Mouse (Mus musculus): Measurements from ENCODE around the gene Tmtc1. TPM values are rescaled to one million over a fixed set of nuclear protein-coding genes. Genes with fewer than 3 reads are reported as not detected.

Tmtc1 gene
- polyA plus RNA-seq, 1 experiment from 2014 or later = 1.0 TPM

GRCm38 (mm10) chr6:148276418-148276817, 167.8 kb downstream of the Tmtc1 start:
- H3K27ac ChIP-seq (replicated peaks; ENCODE audit: low read depth, low read length) = no peak overlapping the region
- H3K4me1 ChIP-seq (ENCODE audit: control insufficient read depth, insufficient read depth, low read length) = no peaks in the 10 kb centered on the region
- no peak overlapping the region for H3K9ac ChIP-seq (ENCODE audit: low read length)
- H3K27me3 ChIP-seq (ENCODE audit: control insufficient read depth, insufficient read depth, low read length) = no peaks in the 10 kb centered on the region
- no peak overlapping the region for H3K4me2 ChIP-seq (ENCODE audit: low read depth, severe bottlenecking)
- no peak for ATAC-seq (ENCODE audit: insufficient number of reproducible peaks, low FRiP score, low TSS enrichment, low read depth)
- DNase-seq (ENCODE audit: low spot score) = no peak
- H3K9me3 ChIP-seq (ENCODE audit: control insufficient read depth, low read length) = no peaks in the 10 kb centered on the region
- no peak overlapping the region for H3K4me3 ChIP-seq (ENCODE audit: low read depth, low read length)
- no peaks in the 10 kb centered on the region for H3K36me3 ChIP-seq (ENCODE audit: control insufficient read depth, insufficient read depth, low read length)
- WGBS = 100% methylated on average over 1 of the region's 1 CpGs

- WGBS = 77% methylated on average over 4 of the region's 4 CpGs
- H3K9me3 ChIP-seq (ENCODE audit: control insufficient read depth, low read length) = no peaks in the 10 kb centered on the region
- no peaks in the 10 kb centered on the region for H3K4me1 ChIP-seq (ENCODE audit: control insufficient read depth, insufficient read depth, low read length)
- H3K4me3 ChIP-seq (ENCODE audit: low read depth, low read length) = no peak overlapping the region
- no peak overlapping the region for H3K27ac ChIP-seq (replicated peaks; ENCODE audit: low read depth, low read length)
- H3K36me3 ChIP-seq (ENCODE audit: control insufficient read depth, insufficient read depth, low read length) = no peaks in the 10 kb centered on the region
- ATAC-seq (ENCODE audit: insufficient number of reproducible peaks, low FRiP score, low TSS enrichment, low read depth) (no peak), DNase-seq (ENCODE audit: low spot score) (no peak)
- no peaks in the 10 kb centered on the region for H3K27me3 ChIP-seq (ENCODE audit: control insufficient read depth, insufficient read depth, low read length)
- no peak overlapping the region for H3K9ac ChIP-seq (ENCODE audit: low read length)
- H3K4me2 ChIP-seq (ENCODE audit: low read depth, severe bottlenecking) = no peak overlapping the region
Observed at GRCm38 (mm10) chr6:148275046-148275445, 169.1 kb downstream of the Tmtc1 start.

GRCm38 (mm10) chr6:148260729-148261101, 183.5 kb downstream of the Tmtc1 start:
- Histone ChIP-seq H3K4me1 (ENCODE audit: control insufficient read depth, insufficient read depth, low read length) (peaks cover 2% of the 10 kb centered on the region; the same call in 1 of the 2 replicates), H3K4me3 (ENCODE audit: low read depth, low read length) (no peak overlapping the region), H3K27ac (replicated peaks; ENCODE audit: low read depth, low read length) (no peak overlapping the region), H3K27me3 (ENCODE audit: control insufficient read depth, insufficient read depth, low read length) (no peaks in the 10 kb centered on the region), H3K36me3 (ENCODE audit: control insufficient read depth, insufficient read depth, low read length) (no peaks in the 10 kb centered on the region), H3K4me2 (ENCODE audit: low read depth, severe bottlenecking) (no peak overlapping the region), H3K9me3 (ENCODE audit: control insufficient read depth, low read length) (no peaks in the 10 kb centered on the region), H3K9ac (ENCODE audit: low read length) (no peak overlapping the region)
- no peak for ATAC-seq (ENCODE audit: insufficient number of reproducible peaks, low FRiP score, low TSS enrichment, low read depth)
- DNase-seq (ENCODE audit: low spot score) = no peak
- 95% methylated on average over 6 of the region's 6 CpGs for WGBS

GRCm38 (mm10) chr6:148259979-148260728, 184.0 kb downstream of the Tmtc1 start:
- Histone ChIP-seq H3K4me1 (ENCODE audit: control insufficient read depth, insufficient read depth, low read length) (peaks cover 2% of the 10 kb centered on the region; the same call in 1 of the 2 replicates), H3K4me3 (ENCODE audit: low read depth, low read length) (no peak overlapping the region), H3K4me2 (ENCODE audit: low read depth, severe bottlenecking) (no peak overlapping the region), H3K9ac (ENCODE audit: low read length) (no peak overlapping the region), H3K36me3 (ENCODE audit: control insufficient read depth, insufficient read depth, low read length) (no peaks in the 10 kb centered on the region), H3K27ac (replicated peaks; ENCODE audit: low read depth, low read length) (no peak overlapping the region), H3K9me3 (ENCODE audit: control insufficient read depth, low read length) (no peaks in the 10 kb centered on the region), H3K27me3 (ENCODE audit: control insufficient read depth, insufficient read depth, low read length) (no peaks in the 10 kb centered on the region)
- peak; percentile 67; the same call in 1 of the 2 replicates for ATAC-seq (ENCODE audit: insufficient number of reproducible peaks, low FRiP score, low TSS enrichment, low read depth)
- 75% methylated on average over 4 of the region's 4 CpGs for WGBS
- DNase-seq (ENCODE audit: low spot score) = no peak

- no peak overlapping the region for H3K4me2 ChIP-seq (ENCODE audit: low read depth, severe bottlenecking)
- H3K4me1 ChIP-seq (ENCODE audit: control insufficient read depth, insufficient read depth, low read length) = peaks cover 2% of the 10 kb centered on the region; the same call in 1 of the 2 replicates
- no peaks in the 10 kb centered on the region for H3K9me3 ChIP-seq (ENCODE audit: control insufficient read depth, low read length)
- no peak for DNase-seq (ENCODE audit: low spot score)
- ATAC-seq (ENCODE audit: insufficient number of reproducible peaks, low FRiP score, low TSS enrichment, low read depth) = no peak
- H3K4me3 ChIP-seq (ENCODE audit: low read depth, low read length) = no peak overlapping the region
- no peak overlapping the region for H3K9ac ChIP-seq (ENCODE audit: low read length)
- H3K27me3 ChIP-seq (ENCODE audit: control insufficient read depth, insufficient read depth, low read length) = no peaks in the 10 kb centered on the region
- 75% methylated on average over 8 of the region's 8 CpGs for WGBS
- H3K36me3 ChIP-seq (ENCODE audit: control insufficient read depth, insufficient read depth, low read length) = no peaks in the 10 kb centered on the region
- H3K27ac ChIP-seq (replicated peaks; ENCODE audit: low read depth, low read length) = no peak overlapping the region
Observed at GRCm38 (mm10) chr6:148259074-148259473, 185.1 kb downstream of the Tmtc1 start.

DNA sequence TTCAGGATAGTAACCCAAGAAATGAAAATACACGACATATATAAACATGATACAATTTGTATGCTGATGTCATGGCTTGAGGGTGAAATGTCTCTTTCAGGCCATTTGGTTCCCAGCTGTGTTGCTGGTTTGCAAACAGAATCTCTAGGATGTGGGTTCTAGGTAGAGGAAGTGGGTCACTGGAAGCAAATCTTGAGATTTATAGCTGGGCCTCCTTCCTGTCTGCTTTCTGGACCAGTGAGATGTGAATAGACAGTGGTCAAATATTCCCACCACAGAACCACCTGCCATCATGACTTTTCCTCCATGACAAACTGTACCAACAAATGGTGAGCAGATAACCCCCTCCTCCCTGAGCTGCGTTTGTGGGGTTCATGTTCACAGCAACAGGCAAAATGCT, 186.4 kb downstream of the Tmtc1 start:
- H3K36me3 ChIP-seq (ENCODE audit: control insufficient read depth, insufficient read depth, low read length) = no peaks in the 10 kb centered on the region
- H3K27me3 ChIP-seq (ENCODE audit: control insufficient read depth, insufficient read depth, low read length) = no peaks in the 10 kb centered on the region
- WGBS = 82% methylated on average over 2 of the region's 2 CpGs
- no peak overlapping the region for H3K4me2 ChIP-seq (ENCODE audit: low read depth, severe bottlenecking)
- no peak for DNase-seq (ENCODE audit: low spot score)
- H3K4me1 ChIP-seq (ENCODE audit: control insufficient read depth, insufficient read depth, low read length) = peaks cover 2% of the 10 kb centered on the region; the same call in 1 of the 2 replicates
- no peak overlapping the region for H3K27ac ChIP-seq (replicated peaks; ENCODE audit: low read depth, low read length)
- no peak overlapping the region for H3K9ac ChIP-seq (ENCODE audit: low read length)
- ATAC-seq (ENCODE audit: insufficient number of reproducible peaks, low FRiP score, low TSS enrichment, low read depth) = no peak
- no peaks in the 10 kb centered on the region for H3K9me3 ChIP-seq (ENCODE audit: control insufficient read depth, low read length)
- H3K4me3 ChIP-seq (ENCODE audit: low read depth, low read length) = no peak overlapping the region

GRCm38 (mm10) chr6:148256109-148256508, 188.1 kb downstream of the Tmtc1 start:
- ATAC-seq (ENCODE audit: insufficient number of reproducible peaks, low FRiP score, low TSS enrichment, low read depth) (no peak), DNase-seq (ENCODE audit: low spot score) (no peak)
- WGBS = 92% methylated on average over 3 of the region's 3 CpGs
- Histone ChIP-seq H3K36me3 (ENCODE audit: control insufficient read depth, insufficient read depth, low read length) (no peaks in the 10 kb centered on the region), H3K9ac (ENCODE audit: low read length) (no peak overlapping the region), H3K9me3 (ENCODE audit: control insufficient read depth, low read length) (no peaks in the 10 kb centered on the region), H3K27ac (replicated peaks; ENCODE audit: low read depth, low read length) (no peak overlapping the region), H3K27me3 (ENCODE audit: control insufficient read depth, insufficient read depth, low read length) (no peaks in the 10 kb centered on the region), H3K4me2 (ENCODE audit: low read depth, severe bottlenecking) (no peak overlapping the region), H3K4me3 (ENCODE audit: low read depth, low read length) (no peak overlapping the region), H3K4me1 (ENCODE audit: control insufficient read depth, insufficient read depth, low read length) (peaks cover 2% of the 10 kb centered on the region; the same call in 1 of the 2 replicates)

GRCm38 (mm10) chr6:148255395-148256053, 188.7 kb downstream of the Tmtc1 start:
- Histone ChIP-seq H3K4me2 (ENCODE audit: low read depth, severe bottlenecking) (no peak overlapping the region), H3K9me3 (ENCODE audit: control insufficient read depth, low read length) (no peaks in the 10 kb centered on the region), H3K36me3 (ENCODE audit: control insufficient read depth, insufficient read depth, low read length) (no peaks in the 10 kb centered on the region), H3K9ac (ENCODE audit: low read length) (no peak overlapping the region), H3K27ac (replicated peaks; ENCODE audit: low read depth, low read length) (0 out of 2 replicates have a peak overlapping the region, but pooled peaks have one; percentile 24), H3K4me1 (ENCODE audit: control insufficient read depth, insufficient read depth, low read length) (peaks cover 2% of the 10 kb centered on the region; the same call in 1 of the 2 replicates), H3K4me3 (ENCODE audit: low read depth, low read length) (no peak overlapping the region), H3K27me3 (ENCODE audit: control insufficient read depth, insufficient read depth, low read length) (no peaks in the 10 kb centered on the region)
- no peak for DNase-seq (ENCODE audit: low spot score)
- no peak for ATAC-seq (ENCODE audit: insufficient number of reproducible peaks, low FRiP score, low TSS enrichment, low read depth)
- WGBS = 12% methylated on average over 1 of the region's 1 CpGs
